25 mouse cellular contexts compared by ENCODE assay signal in the genomic region with DNA sequence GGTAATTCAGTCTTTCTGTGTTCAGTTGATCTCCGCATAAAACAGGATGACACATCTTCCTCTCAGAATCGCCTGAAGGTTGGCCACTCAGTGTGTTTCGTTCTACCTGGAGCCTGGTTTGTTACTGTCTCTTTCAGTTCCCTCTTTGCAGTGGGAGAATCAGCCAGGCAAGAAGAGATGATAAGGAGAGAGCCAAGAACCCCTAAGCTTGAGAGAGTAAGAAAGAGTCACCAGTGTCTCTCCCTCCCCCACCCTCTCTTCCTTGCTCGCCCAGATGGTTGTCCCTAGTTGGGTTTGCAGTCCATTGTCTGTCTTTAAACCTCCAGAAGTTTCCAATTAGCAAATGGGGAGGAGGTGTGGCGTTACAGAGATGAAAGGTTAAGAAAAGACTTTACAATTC.
"Had no signal": no experiment of that assay in that cellular context is flagged by ENCODE, and none has a peak within 500 bp of the region (broad histone marks: within the 10 kb centered on the region; RNA-seq: fewer than 3 reads in every experiment).

No protein-coding gene starts in this region.

- H3K27ac ChIP-seq: kidney, embryonic 15.5 days; left cerebral cortex, adult 2 months; limb, embryonic 13.5 days; liver, embryonic 12.5 days; liver, embryonic 15.5 days; lung, embryonic 15.5 days; midbrain, embryonic 10.5 days; midbrain, embryonic 13.5 days had no signal

- DNase-seq: kidney, adult 8-10 months; kidney, postnatal 10 days; kidney, postnatal 36 days; layer of hippocampus, postnatal 36 days; left cerebral cortex, postnatal 4 days; liver; lung, adult 18-20 months; lung, postnatal 10 days; lung, postnatal 36 days; right cerebral cortex, adult 18-20 months; right cerebral cortex, postnatal 14 days; right cerebral cortex, postnatal 4 days; thymus, adult 2 months; thymus, postnatal 14 days; thymus, postnatal 4 days had no signal

- H3K27me3 ChIP-seq: kidney, embryonic 15.5 days; limb, embryonic 13.5 days; lung, embryonic 15.5 days; megakaryocyte, embryonic 14.5 days; midbrain, embryonic 13.5 days had no signal

- H3K9ac ChIP-seq: kidney, embryonic 15.5 days; limb, embryonic 13.5 days; liver, embryonic 12.5 days; liver, embryonic 15.5 days; lung, embryonic 15.5 days; midbrain, embryonic 13.5 days had no signal

- H3K36me3 ChIP-seq: liver, embryonic 12.5 days; liver, embryonic 15.5 days had no signal

- H3K9me3 ChIP-seq: limb, embryonic 13.5 days; liver, embryonic 12.5 days; liver, embryonic 15.5 days; lung, embryonic 15.5 days; megakaryocyte, embryonic 14.5 days; midbrain, embryonic 13.5 days had no signal

- ATAC-seq: liver, embryonic 12.5 days; midbrain, embryonic 13.5 days; midbrain, embryonic 16.5 days had no signal

- H3K4me2 ChIP-seq: kidney, embryonic 15.5 days; limb, embryonic 13.5 days; liver, embryonic 12.5 days; liver, embryonic 15.5 days; lung, embryonic 15.5 days; midbrain, embryonic 13.5 days had no signal

- H3K4me3 ChIP-seq: kidney, embryonic 15.5 days; left cerebral cortex, adult 2 months; limb, embryonic 13.5 days; liver, embryonic 12.5 days; liver, embryonic 15.5 days; lung, embryonic 15.5 days; megakaryocyte, embryonic 14.5 days; midbrain, embryonic 10.5 days; midbrain, embryonic 13.5 days had no signal
